Mouse (Mus musculus): ENCODE measurements at regions not wholly inside any gene's neighbourhood (a gene's known extent, or its start where the extent isn't known, plus 50 kb on each side); places are given as distances from the start of the nearest gene placed in this dataset.
A peak's percentile ranks its signal among the peaks of the same experiment; 100 is the strongest.

GRCm38 (mm10) chr17:83276000-83276891, 61.2 kb downstream of the Pkdcc start:
- peak; percentile 58 to 66 for DNase-seq (ENCODE audit: low spot score in 2 of 2)

- peak in 1 of 2 experiments; percentile 30 for DNase-seq (ENCODE audit: low spot score in 2 of 2)
These were observed 62.2 kb downstream of the Pkdcc start for GRCm38 (mm10) chr17:83277117-83277947.

- DNase-seq (ENCODE audit: low spot score in 2 of 2): no peak
These were observed 63.1 kb downstream of the Pkdcc start for GRCm38 (mm10) chr17:83277948-83278924.

DNA sequence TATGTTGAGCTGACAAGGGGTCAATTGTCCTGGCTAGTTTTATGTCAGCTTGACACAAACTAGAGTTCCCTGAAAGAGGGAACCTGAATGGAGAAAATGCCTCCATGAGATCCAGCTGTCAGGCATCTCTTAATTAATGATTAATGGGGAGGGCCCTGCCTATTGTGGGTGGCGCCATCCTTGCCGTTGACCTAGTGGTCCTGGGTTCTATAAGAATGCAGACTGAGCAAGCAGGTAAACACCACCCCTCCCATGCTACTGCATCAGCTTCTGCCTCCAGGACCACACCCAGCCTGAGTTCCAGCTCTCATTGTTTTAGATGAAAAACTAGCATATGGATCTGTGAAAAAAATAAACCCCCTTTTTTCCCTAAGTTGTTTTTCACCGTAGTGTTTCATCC, 67.4 kb upstream of the Eml4 start:
- no peak for DNase-seq (ENCODE audit: low spot score in 2 of 2)

- no peak for DNase-seq (ENCODE audit: low spot score in 2 of 2)
These were observed 63.2 kb upstream of the Eml4 start for GRCm38 (mm10) chr17:83287381-83288142.

DNA sequence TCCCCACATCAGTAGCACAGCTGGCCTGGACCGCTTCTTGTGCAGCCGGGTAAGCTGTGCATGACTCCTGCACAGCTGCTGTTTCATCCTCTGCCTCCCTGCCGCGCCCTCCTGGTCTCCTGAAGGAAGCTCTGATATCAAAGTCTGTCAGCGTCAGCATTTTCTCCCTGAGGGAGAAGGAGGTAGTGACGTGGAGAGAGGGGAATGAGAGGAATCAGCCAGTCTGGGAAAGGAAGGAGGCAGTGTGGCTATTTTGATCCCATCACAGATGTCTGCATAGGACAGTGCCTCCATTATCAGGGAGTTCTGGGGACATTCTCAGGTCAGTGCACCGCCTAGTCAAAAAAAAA, 62.6 kb upstream of the Eml4 start:
- DNase-seq (ENCODE audit: low spot score in 2 of 2): peak in 1 of 2 experiments; percentile 23

DNA sequence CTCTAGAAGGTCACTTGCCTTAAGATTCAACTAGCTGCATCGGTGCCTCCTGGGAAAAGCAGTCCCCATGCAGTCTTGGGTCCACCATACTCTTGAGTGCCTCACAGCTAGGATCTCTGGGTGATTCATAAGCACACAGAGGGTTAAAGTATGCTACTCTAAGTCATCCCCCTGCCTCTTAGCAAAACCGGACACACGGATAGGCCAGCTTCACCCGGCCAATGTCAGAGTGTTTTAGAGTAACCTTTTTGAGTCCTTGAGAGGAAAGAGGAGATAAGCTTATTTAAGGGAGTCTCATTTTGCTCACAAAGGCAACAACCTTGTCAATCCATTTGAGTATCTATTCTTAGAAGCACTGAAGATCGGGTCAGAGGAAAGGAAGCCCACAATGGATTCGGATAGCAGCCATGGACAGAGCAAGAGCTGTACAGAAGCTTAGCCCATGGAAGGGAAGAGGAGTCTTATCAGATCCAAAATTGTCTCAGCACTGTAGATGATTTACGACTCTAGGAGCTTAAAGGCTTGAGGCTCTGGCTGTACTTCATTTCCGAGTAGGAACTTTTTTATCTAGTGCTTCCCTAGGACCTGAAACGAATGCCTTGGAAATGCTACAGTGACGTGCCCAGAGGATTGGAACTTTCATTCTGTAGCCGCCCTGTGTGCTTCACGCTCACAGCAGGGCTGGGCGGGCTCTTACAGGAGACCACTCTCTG, 55.0 kb upstream of the Eml4 start:
- DNase-seq (ENCODE audit: low spot score in 2 of 2): no peak

GRCm38 (mm10) chr17:83297379-83298121, 53.2 kb upstream of the Eml4 start:
- DNase-seq (ENCODE audit: low spot score in 2 of 2): no peak

Measured in gastrocnemius, adult 8-10 months (tissue).